Mouse (Mus musculus) thymus, adult 2 months (tissue): ENCODE data around the gene Nav1.

ENCODE experiments used
- CTCF ChIP-seq: fragments of 200-500 bp; IDR thresholded peaks from 2 replicates; pipeline ENCODE4 v1.5.1; 2012; ENCODE audit warnings: mild to moderate bottlenecking, control low read depth, low read length, moderate library complexity, borderline replicate concordance; ENCODE audit not compliant: control insufficient read depth, poor library complexity, insufficient read depth; ENCODE audit errors: extremely low read depth
- POLR2A ChIP-seq: fragments of 200-500 bp; IDR thresholded peaks from 2 replicates; pipeline ENCODE4 v1.6.1; 2012; ENCODE audit warnings: mild to moderate bottlenecking, low read length, control low read depth, moderate library complexity; ENCODE audit not compliant: control insufficient read depth, poor library complexity, insufficient read depth; ENCODE audit errors: extremely low read depth

- TF ChIP-seq CTCF (no peak), POLR2A (no peak)
These were observed 114.7 kb downstream of the Nav1 start for GRCm38 (mm10) chr1:135492406-135492805.
